ENCODE assay signal across 9 mouse cellular contexts in the genomic region with DNA sequence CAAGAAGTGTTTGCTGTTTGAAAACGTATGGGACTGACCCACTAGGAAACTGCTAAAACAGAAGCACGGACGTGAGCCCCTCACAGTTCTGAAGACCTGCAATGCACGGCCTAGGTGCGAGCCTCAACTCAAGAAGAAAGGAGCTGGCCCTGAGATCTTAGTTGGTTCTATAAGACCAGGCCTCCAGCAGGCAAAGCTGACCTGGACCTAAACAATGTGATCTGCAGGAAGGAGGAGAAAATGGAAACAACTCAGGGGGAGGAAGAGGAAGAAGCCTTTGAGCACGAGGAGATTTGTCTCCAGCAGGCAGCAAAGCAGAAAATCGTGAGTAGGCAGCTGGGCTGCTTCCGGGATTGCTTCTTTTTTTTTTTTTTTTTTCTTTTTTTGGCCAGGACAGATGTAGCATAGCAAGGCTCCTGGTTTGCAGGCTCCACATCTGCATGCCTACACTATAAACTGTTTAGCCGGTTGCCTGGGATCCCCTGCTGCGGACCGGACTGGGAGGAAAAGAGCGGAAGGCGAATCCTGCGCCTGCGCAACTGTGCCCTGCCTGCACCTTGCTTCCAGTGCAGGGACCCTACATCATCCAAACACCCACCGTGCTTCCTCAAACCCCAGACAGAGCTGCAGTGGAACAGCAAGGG. TPM values are rescaled to one million over a fixed set of nuclear protein-coding genes. Genes with fewer than 3 reads are reported as not detected.
A peak's percentile ranks its signal among the peaks of the same experiment; 100 is the strongest.
DNase-seq lines count a peak whose midpoint lies in the region; ATAC-seq and TF ChIP-seq lines count a peak whose summit lies in the region.
"Had no signal": no experiment of that assay in that cellular context is flagged by ENCODE, and none has a peak within 500 bp of the region (broad histone marks: within the 10 kb centered on the region; RNA-seq: fewer than 3 reads in every experiment).

No protein-coding gene starts in this region.

- 66% methylated on average over 16 of the region's 16 CpGs for WGBS in heart, embryonic 11.5 days (ENCODE audit: insufficient replicate concordance)
- 38% methylated on average over 16 of the region's 16 CpGs for WGBS in lung, postnatal 0 days

- H3K27me3 ChIP-seq in heart, embryonic 11.5 days (ENCODE audit: control insufficient read depth, insufficient read depth, low read length), result no peaks in the 10 kb centered on the region
- no peaks in the 10 kb centered on the region for H3K27me3 ChIP-seq in lung, postnatal 0 days (replicated peaks; ENCODE audit: insufficient read depth, low read length)

- ATAC-seq in heart, embryonic 11.5 days (replicated peaks; ENCODE audit: insufficient number of reproducible peaks, low FRiP score, low TSS enrichment), result no peak
- ATAC-seq in lung, postnatal 0 days, result no peak

- H3K4me3 ChIP-seq in heart, embryonic 11.5 days (ENCODE audit: low read depth, low read length), result no peak overlapping the region
- H3K4me3 ChIP-seq in lung, postnatal 0 days (ENCODE audit: low read depth, low read length), result no peak overlapping the region

- no peak for TF ChIP-seq EP300 in lung, postnatal 0 days (IDR thresholded peaks at IDR 0.05)

- H3K4me1 ChIP-seq in heart, embryonic 11.5 days (ENCODE audit: control insufficient read depth, insufficient read depth, low read length), result peaks cover 2% of the 10 kb centered on the region; the same call in 1 of the 2 replicates
- H3K4me1 ChIP-seq in lung, postnatal 0 days (ENCODE audit: insufficient read depth, low read depth, low read length), result peaks cover 3% of the 10 kb centered on the region; the same call in 1 of the 2 replicates

- DNase-seq in heart, adult 18-20 months, result peak; percentile 45 to 66
- DNase-seq in thymus, postnatal 0 days (ENCODE audit: low spot score), result peak; percentile 59
- no peak for DNase-seq in thymus, postnatal 10 days (ENCODE audit: low spot score in 2 of 2)
- DNase-seq in lung, postnatal 0 days (ENCODE audit: low spot score), result peak; percentile 36
- no peak for DNase-seq in retina, embryonic 14.5 days (ENCODE audit: low spot score)
- no peak for DNase-seq in adrenal gland, postnatal 25 days
- DNase-seq in cerebellum, adult 9-10 months, result no peak
- DNase-seq: kidney, adult 2 months had no signal

- no peaks in the 10 kb centered on the region for H3K9me3 ChIP-seq in heart, embryonic 11.5 days (replicated peaks; ENCODE audit: control insufficient read depth, low read length)
- H3K9me3 ChIP-seq in lung, postnatal 0 days (ENCODE audit: low read length), result no peaks in the 10 kb centered on the region

- H3K9ac ChIP-seq in heart, embryonic 11.5 days (ENCODE audit: low read depth, low read length), result no peak overlapping the region
- H3K9ac ChIP-seq in lung, postnatal 0 days (replicated peaks; ENCODE audit: low read depth), result no peak overlapping the region

- H3K27ac ChIP-seq in heart, embryonic 11.5 days (ENCODE audit: low read depth, low read length), result no peak overlapping the region
- H3K27ac ChIP-seq in lung, postnatal 0 days (ENCODE audit: low read length), result no peak overlapping the region

- H3K36me3 ChIP-seq in heart, embryonic 11.5 days (ENCODE audit: control insufficient read depth, insufficient read depth, low read length), result no peaks in the 10 kb centered on the region
- H3K36me3 ChIP-seq in lung, postnatal 0 days (ENCODE audit: insufficient read depth, low read length), result no peaks in the 10 kb centered on the region

- TF ChIP-seq CTCF in lung, postnatal 0 days (IDR thresholded peaks at IDR 0.05), result no peak

- H3K4me2 ChIP-seq in heart, embryonic 11.5 days, result no peak overlapping the region
- H3K4me2 ChIP-seq in lung, postnatal 0 days (replicated peaks; ENCODE audit: low read depth, low read length), result peak overlapping the region; percentile 8

RNA-seq across cellular contexts. Expression of a gene that starts 39.3 kb away (rescaled TPM):
- 10 to 100 TPM; 10.8 to 13.4 TPM for total RNA-seq in heart, adult 18-20 months (2021)
- polyA plus RNA-seq in heart, embryonic 11.5 days (2014; fragmentation: Nextera tagmentation; extraction: Ambion mirVana), result 20.3 and 21.0 TPM in 2 replicates
- 243 and 265 TPM in 2 replicates for polyA plus RNA-seq in thymus, postnatal 0 days (2015; fragmentation: Nextera tagmentation; extraction: Ambion mirVana)
- 38.7 and 43.1 TPM in 2 replicates for polyA plus RNA-seq in lung, postnatal 0 days (2015; fragmentation: Nextera tagmentation; extraction: Ambion mirVana)
- total RNA-seq in adrenal gland, postnatal 25 days (2021), result 16.0 and 20.3 TPM in 2 replicates

Comparison
In these comparisons a context has a peak if more than half of its experiments do, and no peak if none do; other contexts are left out.
1. DNase-seq: peak in heart, adult 18-20 months (2 of 2), thymus, postnatal 0 days (single experiment) and lung, postnatal 0 days (single experiment); none in thymus, postnatal 10 days (0 of 2), retina, embryonic 14.5 days (single experiment), adrenal gland, postnatal 25 days (single experiment) and cerebellum, adult 9-10 months (single experiment).